Mouse (Mus musculus) adrenal gland (tissue): ENCODE data around the gene Samd4.

ENCODE experiments used
- intact Hi-C: fragments of 180-260 bp; cut with DNase I; formaldehyde crosslinking; loops from one replicate; pipeline ENCODE4 v1.15.1; 2025

The Samd4 gene

GRCm38 (mm10) chr14:46950527-46951384 is 68.1 kb downstream of the Samd4 start:
- intact Hi-C loops: no loop called here

- intact Hi-C loops: no loop called here
Measured at GRCm38 (mm10) chr14:46952264-46952663, 69.6 kb downstream of the Samd4 start.

DNA sequence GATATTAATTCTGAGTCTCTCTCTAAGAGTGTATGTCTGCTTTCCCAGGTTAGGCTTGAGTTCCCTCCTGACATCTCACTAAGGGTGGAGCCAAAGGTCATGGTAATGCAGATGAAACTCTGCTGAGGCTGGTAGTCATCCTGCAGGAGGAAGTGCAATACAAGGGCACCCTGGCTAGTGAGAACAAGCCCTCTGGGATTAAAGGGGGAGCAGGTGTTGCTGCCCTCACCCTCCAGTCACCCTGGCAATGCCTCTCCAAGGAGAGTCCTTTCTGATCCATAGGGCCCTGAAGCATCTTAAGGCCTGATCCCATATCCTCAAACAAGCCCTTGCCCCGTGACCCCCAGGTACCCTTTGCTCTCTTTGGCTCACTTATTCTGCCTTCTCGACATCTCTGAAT is 72.5 kb downstream of the Samd4 start:
- intact Hi-C loops: no loop called here

GRCm38 (mm10) chr14:46955574-46956043 is 73.0 kb downstream of the Samd4 start:
- intact Hi-C loops: no loop called here

GRCm38 (mm10) chr14:46956121-46956520 is 73.5 kb downstream of the Samd4 start:
- intact Hi-C loops: no loop called here

GRCm38 (mm10) chr14:46959166-46959721 is 76.6 kb downstream of the Samd4 start:
- intact Hi-C loops: no loop called here

DNA sequence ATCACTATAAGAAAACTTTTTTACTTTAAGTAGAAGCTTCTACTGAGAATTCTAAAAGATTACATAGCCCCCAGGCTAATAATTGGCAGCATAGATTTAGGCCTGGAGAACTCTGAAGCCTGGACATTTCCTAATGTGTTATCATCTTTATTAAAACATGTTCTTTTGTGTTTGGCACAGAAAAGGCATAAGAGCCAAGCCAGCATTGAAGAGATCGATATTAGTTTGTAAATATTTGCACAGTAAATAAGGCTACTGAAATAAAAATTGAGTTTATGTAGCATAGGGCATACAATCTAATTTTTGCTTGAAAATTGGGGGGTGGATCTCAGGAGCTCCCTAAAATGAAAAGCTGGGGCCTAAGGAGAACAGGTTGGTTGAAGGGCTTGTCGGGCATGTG is 77.2 kb downstream of the Samd4 start:
- intact Hi-C loops: no loop called here

DNA sequence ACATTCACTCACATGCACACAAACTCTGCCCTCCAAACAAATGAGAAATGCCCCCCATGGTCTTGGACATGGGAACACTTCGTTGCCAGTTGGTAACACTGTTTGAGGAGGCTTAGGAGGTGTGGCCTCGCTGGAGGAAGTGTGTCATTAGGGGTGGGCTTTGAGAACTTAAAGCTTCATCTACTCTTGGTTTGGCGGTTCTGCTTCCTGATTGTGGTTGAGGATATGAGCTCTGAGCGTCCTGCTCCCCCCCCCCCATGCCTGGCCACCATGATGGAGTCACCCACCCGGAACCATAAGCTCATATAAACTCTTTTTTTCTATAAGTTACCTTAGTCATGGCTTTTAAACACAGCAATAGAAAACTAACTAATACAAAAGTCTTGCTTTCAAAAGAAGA is 80.2 kb downstream of the Samd4 start:
- intact Hi-C loops: no loop called here

GRCm38 (mm10) chr14:46964074-46964872 is 81.6 kb downstream of the Samd4 start:
- intact Hi-C loops: no loop called here

DNA sequence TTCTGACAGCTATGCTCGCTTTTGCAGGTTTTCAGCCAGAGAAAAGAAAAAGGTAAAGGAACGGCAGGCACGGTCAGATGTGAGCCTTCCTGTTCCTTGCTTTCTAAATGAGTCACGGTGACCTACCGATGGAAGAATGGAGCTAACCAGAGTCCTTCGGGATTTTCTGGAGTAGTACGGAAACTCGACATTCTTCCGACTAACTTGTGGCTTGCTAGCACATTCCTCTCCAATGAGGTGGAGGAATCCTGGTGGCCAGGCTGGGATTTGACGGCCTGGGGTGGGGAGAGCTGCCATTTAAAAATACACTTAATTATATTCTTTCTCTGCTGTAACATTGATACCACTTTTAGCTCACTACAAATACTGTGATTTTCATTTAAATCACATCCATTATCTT is 83.6 kb downstream of the Samd4 start:
- intact Hi-C loops: no loop called here

DNA sequence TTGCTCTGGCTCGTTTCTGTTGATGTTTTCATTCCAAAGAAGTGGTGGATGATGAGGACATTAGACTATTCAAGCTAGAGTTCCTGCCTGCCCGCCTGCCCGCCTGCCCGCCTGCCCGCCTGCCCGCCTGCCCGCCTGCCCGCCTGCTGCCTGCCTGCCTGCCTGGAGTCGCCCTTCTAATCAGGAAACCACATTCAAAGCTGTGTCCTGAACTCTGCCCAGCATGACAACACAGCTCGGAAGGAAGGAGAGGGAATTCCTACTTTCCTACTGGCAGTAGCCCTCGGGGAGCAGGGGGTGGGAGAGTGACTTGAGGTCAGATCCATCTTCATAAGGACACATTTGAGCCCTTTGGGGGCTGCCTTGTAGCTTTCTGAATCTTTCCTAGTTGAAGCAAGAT is 85.4 kb downstream of the Samd4 start:
- intact Hi-C loops: no loop called here

- intact Hi-C loops: no loop called here
Measured at GRCm38 (mm10) chr14:46970673-46971072, 88.0 kb downstream of the Samd4 start.

DNA sequence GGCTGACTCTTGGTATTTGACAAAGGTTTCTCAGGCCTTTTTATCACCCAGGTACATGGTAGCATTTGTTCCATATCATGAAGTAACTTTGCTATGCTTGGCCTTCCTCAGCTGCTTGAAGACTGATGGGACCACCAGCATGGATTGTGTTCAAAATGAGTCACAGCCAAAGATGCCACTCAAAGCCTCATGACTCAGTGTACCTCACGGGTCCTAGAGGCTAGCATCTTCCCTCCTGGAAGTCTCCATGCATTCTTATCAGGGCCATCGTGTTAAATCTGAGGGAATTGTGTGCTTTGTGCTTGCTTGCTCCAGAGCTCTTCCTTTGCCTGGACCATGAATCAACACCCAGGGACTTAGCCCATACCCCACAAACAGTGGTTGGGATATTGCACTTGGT is 89.1 kb downstream of the Samd4 start:
- intact Hi-C loops: no loop called here

- intact Hi-C loops: no loop called here
Measured at GRCm38 (mm10) chr14:46974874-46975273, 92.2 kb downstream of the Samd4 start.

DNA sequence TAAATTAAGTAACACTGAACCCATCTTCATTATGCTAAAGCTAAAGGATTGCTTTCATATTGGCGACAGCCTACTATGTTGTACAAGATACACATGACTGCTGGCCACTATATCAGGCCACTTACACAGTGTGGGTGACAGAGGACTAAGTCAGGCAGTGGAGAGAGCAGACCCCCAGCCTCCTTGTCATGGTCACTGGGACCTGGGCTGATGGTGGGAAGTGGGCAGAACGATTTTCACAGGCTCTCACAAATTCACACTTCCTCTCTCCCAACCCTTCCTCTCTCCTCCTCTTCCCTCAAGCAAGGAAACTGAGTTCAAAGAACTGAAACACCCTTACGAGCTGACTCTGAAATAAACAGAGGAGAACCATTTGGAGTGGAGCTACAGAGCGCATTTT is 93.3 kb downstream of the Samd4 start:
- intact Hi-C loops: no loop called here

- intact Hi-C loops: no loop called here
Measured at GRCm38 (mm10) chr14:46976712-46977111, 94.1 kb downstream of the Samd4 start.

DNA sequence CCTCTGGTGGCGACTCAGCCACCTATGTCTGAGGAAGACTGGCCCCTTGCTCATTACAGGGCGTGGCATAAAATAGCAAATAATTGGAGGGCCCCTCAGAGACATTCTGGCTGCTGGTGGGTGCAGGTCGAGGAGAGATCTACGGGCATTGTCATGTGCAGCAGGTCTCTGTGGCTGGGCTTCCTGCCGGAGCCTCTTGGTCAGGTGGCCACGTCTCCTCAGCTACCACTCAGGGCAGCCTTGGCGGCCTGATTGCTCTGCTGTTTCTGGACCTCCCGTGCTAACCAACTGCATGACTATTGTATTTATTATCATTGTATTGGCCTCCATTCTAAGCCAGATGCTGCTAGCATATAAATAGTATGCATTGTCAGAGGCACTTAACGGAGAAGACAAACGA is 95.0 kb downstream of the Samd4 start:
- intact Hi-C loops: no loop called here

DNA sequence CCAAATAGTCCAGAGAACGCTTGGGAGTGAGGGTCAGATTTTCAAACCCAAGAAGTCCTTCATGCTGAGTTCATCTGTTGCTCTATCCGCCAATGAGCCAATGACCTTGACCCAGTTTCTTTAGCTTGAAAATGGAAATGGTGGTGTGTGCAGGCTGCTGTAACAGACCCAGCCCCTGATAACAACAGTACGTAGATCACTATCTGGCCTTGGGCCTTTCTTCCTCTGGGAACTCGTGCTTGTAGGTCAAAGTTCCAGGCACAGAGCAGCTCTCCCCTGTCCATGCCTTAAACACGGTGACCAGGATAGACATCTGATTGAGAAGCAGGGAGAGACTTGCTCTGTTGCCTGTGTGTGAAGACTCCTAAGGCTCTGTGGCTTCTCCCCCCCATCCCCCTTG is 96.5 kb downstream of the Samd4 start:
- intact Hi-C loops: no loop called here

- intact Hi-C loops: no loop called here
Measured at GRCm38 (mm10) chr14:46980736-46981438, 98.2 kb downstream of the Samd4 start.

GRCm38 (mm10) chr14:46982106-46982505 is 99.5 kb downstream of the Samd4 start:
- intact Hi-C loops: no loop called here

DNA sequence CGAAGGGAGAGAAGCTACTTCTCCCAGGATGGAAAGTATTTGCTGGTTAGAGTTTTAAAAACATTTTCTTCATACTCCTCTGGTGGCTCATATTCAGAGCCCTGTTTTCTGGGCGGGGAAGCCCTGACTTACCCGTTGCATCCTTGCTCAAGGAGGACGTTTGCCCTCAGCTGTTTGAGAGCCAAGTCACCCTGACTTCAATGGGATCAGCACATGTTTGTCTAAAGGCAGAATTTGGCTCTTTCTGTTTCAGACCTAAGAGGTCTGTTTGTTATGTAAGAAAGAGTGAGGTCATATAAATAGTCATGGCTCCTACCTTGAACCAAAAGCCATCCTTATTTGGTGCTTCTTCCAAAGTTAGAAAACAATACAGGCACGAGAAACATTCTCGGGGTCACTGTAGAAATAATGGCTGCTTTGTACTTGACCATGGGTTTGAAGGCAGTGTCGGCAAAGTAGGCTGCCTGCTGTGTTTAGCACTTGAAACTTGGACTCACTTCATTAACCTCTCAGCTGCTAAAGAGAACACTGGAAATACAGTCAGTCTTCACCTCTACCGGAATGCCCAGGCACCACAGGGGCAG is 102.0 kb downstream of the Samd4 start:
- intact Hi-C loops: no loop called here
